Mouse (Mus musculus) hindbrain, embryonic 14.5 days (tissue): ENCODE results near the gene Tnfrsf1a. TPM values are rescaled to one million over a fixed set of nuclear protein-coding genes. Genes with fewer than 3 reads are reported as not detected.

ENCODE experiments used
- ATAC-seq: fragments of 200-750 bp; cut with Nextera tagmentation; 2 replicates; pipeline ENCODE4 v1.8.0; 2017; ENCODE audit warnings: moderate number of reproducible peaks, mild to moderate bottlenecking, moderate TSS enrichment, moderate library complexity; ENCODE audit not compliant: low FRiP score
- DNase-seq: peaks from one replicate; pipeline ENCODE4 v3.0.0-alpha.2; 2015; ENCODE audit warnings: low spot score
- H3K27ac ChIP-seq: fragments of 300-500 bp; sonication (generic); 2 replicates; pipeline ENCODE4 v1.5.1; 2014; ENCODE audit warnings: mild to moderate bottlenecking, moderate library complexity
- H3K27me3 ChIP-seq: fragments of 300-500 bp; sonication (generic); 2 replicates; pipeline ENCODE4 v1.6.1; 2014; ENCODE audit warnings: mild to moderate bottlenecking, low read length, mixed read lengths; ENCODE audit not compliant: control insufficient read depth, insufficient read depth
- H3K36me3 ChIP-seq: fragments of 300-500 bp; sonication (generic); replicated peaks from 2 replicates; pipeline ENCODE4 v1.6.1; 2014; ENCODE audit not compliant: control insufficient read depth, insufficient read depth
- H3K4me1 ChIP-seq: fragments of 300-500 bp; sonication (generic); replicated peaks from 2 replicates; pipeline ENCODE4 v1.6.1; 2014; ENCODE audit warnings: antibody characterized with exemption, low read length, mixed read lengths; ENCODE audit not compliant: control insufficient read depth, insufficient read depth
- H3K4me2 ChIP-seq: fragments of 300-500 bp; sonication (generic); replicated peaks from 2 replicates; pipeline ENCODE4 v1.6.1; 2014; ENCODE audit warnings: mild to moderate bottlenecking, moderate library complexity
- H3K4me3 ChIP-seq: fragments of 300-500 bp; sonication (generic); replicated peaks from 2 replicates; pipeline ENCODE4 v1.5.1; 2014; ENCODE audit warnings: mild to moderate bottlenecking, low read length
- H3K9ac ChIP-seq: fragments of 300-500 bp; sonication (generic); 2 replicates; pipeline ENCODE4 v1.6.1; 2014
- H3K9me3 ChIP-seq: fragments of 300-500 bp; sonication (generic); 2 replicates; pipeline ENCODE4 v1.6.1; 2016; ENCODE audit warnings: low read length; ENCODE audit not compliant: control insufficient read depth
- WGBS: fragments of 180-500 bp; shearing (Covaris S2); extraction: QIAGEN DNeasy Blood & Tissue Kit; methylation state at CpG from one replicate; pipeline ENCODE4 v1.1.7; 2014; 5-methylcytosine and 5-hydroxymethylcytosine counted together
- polyA plus RNA-seq: library from polyadenylated mRNA; unstranded; fragments of >200 nt; fragmentation: Nextera tagmentation; extraction: Ambion mirVana; gene quantifications from 2 replicates; pipeline ENCODE4 v1.2.1, GENCODE M21; 2014

Gene Tnfrsf1a
- polyA plus RNA-seq, 1 experiment from 2014 or later, result 15.4 TPM

- DNase-seq (no peak), ATAC-seq (no peak)
- Histone ChIP-seq H3K4me1 (peaks cover 4% of the 10 kb centered on the region), H3K4me3 (no peak overlapping the region), H3K9me3 (no peaks in the 10 kb centered on the region), H3K4me2 (no peak overlapping the region), H3K36me3 (no peaks in the 10 kb centered on the region), H3K9ac (no peak overlapping the region), H3K27me3 (peaks cover 22% of the 10 kb centered on the region), H3K27ac (no peak overlapping the region)
- WGBS, result 50% methylated on average over 4 of the region's 4 CpGs
These were observed 18.7 kb downstream of the Tnfrsf1a start for GRCm38 (mm10) chr6:125367758-125368371.

GRCm38 (mm10) chr6:125377042-125377441, 27.9 kb downstream of the Tnfrsf1a start:
- H3K4me3 ChIP-seq, result no peak overlapping the region
- ATAC-seq (no peak), DNase-seq (no peak)
- H3K9ac ChIP-seq, result no peak overlapping the region
- peaks cover 49% of the 10 kb centered on the region for H3K27me3 ChIP-seq
- no peaks in the 10 kb centered on the region for H3K36me3 ChIP-seq
- no peaks in the 10 kb centered on the region for H3K9me3 ChIP-seq
- H3K27ac ChIP-seq, result no peak overlapping the region
- 35% methylated on average over 6 of the region's 6 CpGs for WGBS
- peaks cover 18% of the 10 kb centered on the region for H3K4me1 ChIP-seq
- H3K4me2 ChIP-seq, result no peak overlapping the region

GRCm38 (mm10) chr6:125377582-125378451, 28.7 kb downstream of the Tnfrsf1a start:
- Histone ChIP-seq H3K4me2 (no peak overlapping the region), H3K36me3 (no peaks in the 10 kb centered on the region), H3K9ac (no peak overlapping the region), H3K9me3 (no peaks in the 10 kb centered on the region), H3K27ac (no peak overlapping the region), H3K4me3 (no peak overlapping the region), H3K27me3 (peaks cover 51% of the 10 kb centered on the region), H3K4me1 (peaks cover 18% of the 10 kb centered on the region)
- DNase-seq (no peak), ATAC-seq (no peak)
- WGBS, result 36% methylated on average over 16 of the region's 16 CpGs

- no peaks in the 10 kb centered on the region for H3K9me3 ChIP-seq
- DNase-seq (no peak), ATAC-seq (no peak)
- peaks cover 18% of the 10 kb centered on the region for H3K4me1 ChIP-seq
- H3K9ac ChIP-seq, result no peak overlapping the region
- no peaks in the 10 kb centered on the region for H3K36me3 ChIP-seq
- peaks cover 51% of the 10 kb centered on the region for H3K27me3 ChIP-seq
- WGBS, result 16% methylated on average over 6 of the region's 6 CpGs
- H3K27ac ChIP-seq, result no peak overlapping the region
- no peak overlapping the region for H3K4me3 ChIP-seq
- no peak overlapping the region for H3K4me2 ChIP-seq
These were observed 29.5 kb downstream of the Tnfrsf1a start for GRCm38 (mm10) chr6:125378621-125379020.

- DNase-seq, result no peak
- WGBS, result 7% methylated on average over 9 of the region's 9 CpGs
- Histone ChIP-seq H3K27ac (no peak overlapping the region), H3K36me3 (no peaks in the 10 kb centered on the region), H3K4me1 (peaks cover 18% of the 10 kb centered on the region), H3K4me2 (peak overlapping the region; percentile 58), H3K9me3 (no peaks in the 10 kb centered on the region), H3K27me3 (peaks cover 51% of the 10 kb centered on the region), H3K9ac (no peak overlapping the region), H3K4me3 (peak overlapping the region; percentile 27)
- ATAC-seq, result no peak
These were observed 30.6 kb downstream of the Tnfrsf1a start for GRCm38 (mm10) chr6:125379781-125380180.

- Histone ChIP-seq H3K27ac (no peak within 1 kb of the TSS), H3K9ac (peak within 1 kb of the TSS; percentile 17; the same call in 1 of the 2 replicates), H3K27me3 (peaks cover 51% of the 10 kb centered on the region), H3K9me3 (no peaks in the 10 kb centered on the region), H3K4me2 (peak within 1 kb of the TSS; percentile 58), H3K36me3 (no peaks in the 10 kb centered on the region), H3K4me3 (peak within 1 kb of the TSS; percentile 27), H3K4me1 (peaks cover 18% of the 10 kb centered on the region)
- WGBS, result 11% methylated on average over 34 of the region's 40 CpGs
- no peak for DNase-seq
- ATAC-seq, result 0 out of 2 replicates have a peak, but pooled peaks have one; percentile 17
These were observed 31.5 kb downstream of the Tnfrsf1a start, which contains the start of gene Plekhg6 for GRCm38 (mm10) chr6:125380372-125381360. Gene Plekhg6, minus strand, starts transcription at chr6:125380793.

GRCm38 (mm10) chr6:125382024-125382423, 32.9 kb downstream of the Tnfrsf1a start:
- H3K4me1 ChIP-seq, result peaks cover 18% of the 10 kb centered on the region
- WGBS, result 74% methylated on average over 2 of the region's 2 CpGs
- no peak overlapping the region for H3K4me3 ChIP-seq
- H3K9me3 ChIP-seq, result no peaks in the 10 kb centered on the region
- no peak overlapping the region for H3K27ac ChIP-seq
- H3K36me3 ChIP-seq, result no peaks in the 10 kb centered on the region
- DNase-seq (no peak), ATAC-seq (no peak)
- peaks cover 51% of the 10 kb centered on the region for H3K27me3 ChIP-seq
- H3K9ac ChIP-seq, result no peak overlapping the region
- H3K4me2 ChIP-seq, result no peak overlapping the region

GRCm38 (mm10) chr6:125385066-125385974, 36.2 kb downstream of the Tnfrsf1a start:
- DNase-seq, result no peak
- Histone ChIP-seq H3K9me3 (no peaks in the 10 kb centered on the region), H3K4me1 (peaks cover 2% of the 10 kb centered on the region; the same call in 1 of the 2 replicates), H3K4me3 (no peak overlapping the region), H3K27ac (no peak overlapping the region), H3K9ac (no peak overlapping the region), H3K27me3 (peaks cover 18% of the 10 kb centered on the region), H3K4me2 (no peak overlapping the region), H3K36me3 (no peaks in the 10 kb centered on the region)
- WGBS, result 63% methylated on average over 11 of the region's 11 CpGs
- no peak for ATAC-seq
